Mouse (Mus musculus): Measurements from ENCODE around the gene Pard3b. TPM values are rescaled to one million over a fixed set of nuclear protein-coding genes. Genes with fewer than 3 reads are reported as not detected.

Gene Pard3b
- polyA plus RNA-seq, 1 experiment from 2014 or later, result 6.8 TPM

GRCm38 (mm10) chr1:61779906-61780305, 141.3 kb downstream of the Pard3b start:
- Histone ChIP-seq H3K27ac (ENCODE audit: low read depth, low read length) (no peak overlapping the region), H3K9me3 (ENCODE audit: control insufficient read depth, low read length) (no peaks in the 10 kb centered on the region), H3K4me1 (replicated peaks; ENCODE audit: control insufficient read depth, insufficient read depth, low read length) (no peaks in the 10 kb centered on the region), H3K4me3 (ENCODE audit: low read depth, low read length) (no peak overlapping the region), H3K4me2 (no peak overlapping the region), H3K36me3 (ENCODE audit: control insufficient read depth, insufficient read depth, low read length) (no peaks in the 10 kb centered on the region), H3K27me3 (replicated peaks; ENCODE audit: control insufficient read depth, insufficient read depth, low read length) (no peaks in the 10 kb centered on the region), H3K9ac (ENCODE audit: low read depth, low read length) (no peak overlapping the region)
- DNase-seq (ENCODE audit: low spot score) (no peak), ATAC-seq (replicated peaks; ENCODE audit: low FRiP score) (no peak)
- WGBS, result 72% methylated on average over 5 of the region's 5 CpGs

- no peak overlapping the region for H3K9ac ChIP-seq (ENCODE audit: low read depth, low read length)
- no peak overlapping the region for H3K4me3 ChIP-seq (ENCODE audit: low read depth, low read length)
- ATAC-seq (replicated peaks; ENCODE audit: low FRiP score) (no peak), DNase-seq (ENCODE audit: low spot score) (no peak)
- no peaks in the 10 kb centered on the region for H3K27me3 ChIP-seq (replicated peaks; ENCODE audit: control insufficient read depth, insufficient read depth, low read length)
- H3K4me2 ChIP-seq, result no peak overlapping the region
- H3K36me3 ChIP-seq (ENCODE audit: control insufficient read depth, insufficient read depth, low read length), result no peaks in the 10 kb centered on the region
- 71% methylated on average over 5 of the region's 5 CpGs for WGBS
- no peaks in the 10 kb centered on the region for H3K9me3 ChIP-seq (ENCODE audit: control insufficient read depth, low read length)
- H3K27ac ChIP-seq (ENCODE audit: low read depth, low read length), result no peak overlapping the region
- no peaks in the 10 kb centered on the region for H3K4me1 ChIP-seq (replicated peaks; ENCODE audit: control insufficient read depth, insufficient read depth, low read length)
Measured at GRCm38 (mm10) chr1:61796296-61796695, 157.7 kb downstream of the Pard3b start.

GRCm38 (mm10) chr1:61820213-61820612, 181.6 kb downstream of the Pard3b start:
- Histone ChIP-seq H3K36me3 (ENCODE audit: control insufficient read depth, insufficient read depth, low read length) (no peaks in the 10 kb centered on the region), H3K27me3 (replicated peaks; ENCODE audit: control insufficient read depth, insufficient read depth, low read length) (no peaks in the 10 kb centered on the region), H3K4me3 (ENCODE audit: low read depth, low read length) (no peak overlapping the region), H3K27ac (ENCODE audit: low read depth, low read length) (no peak overlapping the region), H3K9ac (ENCODE audit: low read depth, low read length) (no peak overlapping the region), H3K4me1 (replicated peaks; ENCODE audit: control insufficient read depth, insufficient read depth, low read length) (no peaks in the 10 kb centered on the region), H3K9me3 (ENCODE audit: control insufficient read depth, low read length) (no peaks in the 10 kb centered on the region), H3K4me2 (no peak overlapping the region)
- DNase-seq (ENCODE audit: low spot score) (no peak), ATAC-seq (replicated peaks; ENCODE audit: low FRiP score) (no peak)
- WGBS, result 6% methylated on average over 1 of the region's 1 CpGs

- no peaks in the 10 kb centered on the region for H3K36me3 ChIP-seq (ENCODE audit: control insufficient read depth, insufficient read depth, low read length)
- no peak for DNase-seq (ENCODE audit: low spot score)
- no peaks in the 10 kb centered on the region for H3K4me1 ChIP-seq (replicated peaks; ENCODE audit: control insufficient read depth, insufficient read depth, low read length)
- H3K27me3 ChIP-seq (replicated peaks; ENCODE audit: control insufficient read depth, insufficient read depth, low read length), result no peaks in the 10 kb centered on the region
- ATAC-seq (replicated peaks; ENCODE audit: low FRiP score), result no peak
- H3K4me3 ChIP-seq (ENCODE audit: low read depth, low read length), result no peak overlapping the region
- no peak overlapping the region for H3K9ac ChIP-seq (ENCODE audit: low read depth, low read length)
- no peak overlapping the region for H3K27ac ChIP-seq (ENCODE audit: low read depth, low read length)
- whole genome bisulfite sequencing, result 93% methylated on average over 3 of the region's 3 CpGs
- no peaks in the 10 kb centered on the region for H3K9me3 ChIP-seq (ENCODE audit: control insufficient read depth, low read length)
- H3K4me2 ChIP-seq, result no peak overlapping the region
Measured at GRCm38 (mm10) chr1:61825560-61826191, 187.1 kb downstream of the Pard3b start.

GRCm38 (mm10) chr1:61837006-61837544, 198.5 kb downstream of the Pard3b start:
- no peaks in the 10 kb centered on the region for H3K4me1 ChIP-seq (replicated peaks; ENCODE audit: control insufficient read depth, insufficient read depth, low read length)
- H3K9me3 ChIP-seq (ENCODE audit: control insufficient read depth, low read length), result no peaks in the 10 kb centered on the region
- H3K9ac ChIP-seq (ENCODE audit: low read depth, low read length), result no peak overlapping the region
- H3K27ac ChIP-seq (ENCODE audit: low read depth, low read length), result no peak overlapping the region
- no peak for ATAC-seq (replicated peaks; ENCODE audit: low FRiP score)
- H3K27me3 ChIP-seq (replicated peaks; ENCODE audit: control insufficient read depth, insufficient read depth, low read length), result no peaks in the 10 kb centered on the region
- no peak for DNase-seq (ENCODE audit: low spot score)
- H3K4me2 ChIP-seq, result no peak overlapping the region
- no peak overlapping the region for H3K4me3 ChIP-seq (ENCODE audit: low read depth, low read length)
- H3K36me3 ChIP-seq (ENCODE audit: control insufficient read depth, insufficient read depth, low read length), result no peaks in the 10 kb centered on the region
- WGBS, result 79% methylated on average over 6 of the region's 6 CpGs

- H3K27ac ChIP-seq (ENCODE audit: low read depth, low read length), result no peak overlapping the region
- ATAC-seq (replicated peaks; ENCODE audit: low FRiP score) (no peak), DNase-seq (ENCODE audit: low spot score) (no peak)
- H3K9ac ChIP-seq (ENCODE audit: low read depth, low read length), result no peak overlapping the region
- no peaks in the 10 kb centered on the region for H3K9me3 ChIP-seq (ENCODE audit: control insufficient read depth, low read length)
- no peak overlapping the region for H3K4me2 ChIP-seq
- H3K4me1 ChIP-seq (replicated peaks; ENCODE audit: control insufficient read depth, insufficient read depth, low read length), result no peaks in the 10 kb centered on the region
- H3K4me3 ChIP-seq (ENCODE audit: low read depth, low read length), result no peak overlapping the region
- no peaks in the 10 kb centered on the region for H3K27me3 ChIP-seq (replicated peaks; ENCODE audit: control insufficient read depth, insufficient read depth, low read length)
- H3K36me3 ChIP-seq (ENCODE audit: control insufficient read depth, insufficient read depth, low read length), result no peaks in the 10 kb centered on the region
Measured at GRCm38 (mm10) chr1:61846606-61847005, 208.0 kb downstream of the Pard3b start.

GRCm38 (mm10) chr1:61849029-61849714, 210.5 kb downstream of the Pard3b start:
- Histone ChIP-seq H3K4me2 (no peak overlapping the region), H3K27ac (ENCODE audit: low read depth, low read length) (no peak overlapping the region), H3K9ac (ENCODE audit: low read depth, low read length) (no peak overlapping the region), H3K27me3 (replicated peaks; ENCODE audit: control insufficient read depth, insufficient read depth, low read length) (no peaks in the 10 kb centered on the region), H3K4me3 (ENCODE audit: low read depth, low read length) (no peak overlapping the region), H3K4me1 (replicated peaks; ENCODE audit: control insufficient read depth, insufficient read depth, low read length) (no peaks in the 10 kb centered on the region), H3K9me3 (ENCODE audit: control insufficient read depth, low read length) (no peaks in the 10 kb centered on the region), H3K36me3 (ENCODE audit: control insufficient read depth, insufficient read depth, low read length) (no peaks in the 10 kb centered on the region)
- no peak for ATAC-seq (replicated peaks; ENCODE audit: low FRiP score)
- no peak for DNase-seq (ENCODE audit: low spot score)
- 75% methylated on average over 6 of the region's 6 CpGs for WGBS

- no peaks in the 10 kb centered on the region for H3K4me1 ChIP-seq (replicated peaks; ENCODE audit: control insufficient read depth, insufficient read depth, low read length)
- 77% methylated on average over 5 of the region's 5 CpGs for WGBS
Measured at GRCm38 (mm10) chr1:61850471-61850870, 211.8 kb downstream of the Pard3b start.

GRCm38 (mm10) chr1:61851176-61851575, 212.6 kb downstream of the Pard3b start:
- H3K4me2 ChIP-seq, result no peak overlapping the region
- H3K27ac ChIP-seq (ENCODE audit: low read depth, low read length), result no peak overlapping the region
- WGBS, result 62% methylated on average over 5 of the region's 5 CpGs
- H3K36me3 ChIP-seq (ENCODE audit: control insufficient read depth, insufficient read depth, low read length), result no peaks in the 10 kb centered on the region
- no peak for ATAC-seq (replicated peaks; ENCODE audit: low FRiP score)
- DNase-seq (ENCODE audit: low spot score), result no peak
- H3K27me3 ChIP-seq (replicated peaks; ENCODE audit: control insufficient read depth, insufficient read depth, low read length), result no peaks in the 10 kb centered on the region
- no peaks in the 10 kb centered on the region for H3K9me3 ChIP-seq (ENCODE audit: control insufficient read depth, low read length)
- H3K4me1 ChIP-seq (replicated peaks; ENCODE audit: control insufficient read depth, insufficient read depth, low read length), result no peaks in the 10 kb centered on the region
- H3K4me3 ChIP-seq (ENCODE audit: low read depth, low read length), result no peak overlapping the region
- no peak overlapping the region for H3K9ac ChIP-seq (ENCODE audit: low read depth, low read length)

More at GRCm38 (mm10) chr1:61850471-61850870, 211.8 kb downstream of the Pard3b start:
- H3K27ac ChIP-seq (ENCODE audit: low read depth, low read length), result no peak overlapping the region
- no peak overlapping the region for H3K4me3 ChIP-seq (ENCODE audit: low read depth, low read length)
- ATAC-seq (replicated peaks; ENCODE audit: low FRiP score) (no peak), DNase-seq (ENCODE audit: low spot score) (no peak)
- H3K9me3 ChIP-seq (ENCODE audit: control insufficient read depth, low read length), result no peaks in the 10 kb centered on the region
- H3K9ac ChIP-seq (ENCODE audit: low read depth, low read length), result no peak overlapping the region
- H3K36me3 ChIP-seq (ENCODE audit: control insufficient read depth, insufficient read depth, low read length), result no peaks in the 10 kb centered on the region
- H3K4me2 ChIP-seq, result no peak overlapping the region
- no peaks in the 10 kb centered on the region for H3K27me3 ChIP-seq (replicated peaks; ENCODE audit: control insufficient read depth, insufficient read depth, low read length)
